Mouse (Mus musculus): Measurements from ENCODE around the gene Tpbpb.
"Not testable (repeated sequence)": the region's sequence is repeated elsewhere in the genome, so short reads cannot be mapped to it uniquely, and the experiment has no call there.

Tpbpb gene

GRCm38 (mm10) chr13:60904780-60905179 is at the start of gene Tpbpb:
Tpbpb (minus strand) TSS chr13:60904880.
- not testable (repeated sequence) for DNase-seq (ENCODE audit: low spot score)

GRCm38 (mm10) chr13:60941884-60942283 is 37.2 kb upstream of the Tpbpb start, which contains the start of gene Tpbpa:
Tpbpa (minus strand) TSS chr13:60941984.
- not testable (repeated sequence) for DNase-seq (ENCODE audit: low spot score)

GRCm38 (mm10) chr13:60936500-60936901 is 31.8 kb upstream of the Tpbpb start, which contains the start of the genes Gm49391 and Ctla2a:
Gm49391 (minus strand) TSS chr13:60936571.
Ctla2a (minus strand) TSS chr13:60936625.
- peak; percentile 1 for DNase-seq (ENCODE audit: low spot score)

- DNase-seq (ENCODE audit: low spot score): not testable (repeated sequence)
Observed at GRCm38 (mm10) chr13:60935490-60935889, 30.8 kb upstream of the Tpbpb start, which contains the start of gene Gm49393. Gm49393 (minus strand) TSS chr13:60935590.

- DNase-seq (ENCODE audit: low spot score): no peak
Observed at GRCm38 (mm10) chr13:60897328-60897727, 7.4 kb downstream of the Tpbpb start, which contains the start of gene Ctla2b. Ctla2b (minus strand) TSS chr13:60897447.

GRCm38 (mm10) chr13:60896794-60897193 is 7.9 kb downstream of the Tpbpb start, which contains the start of gene Gm49392:
Gm49392 (minus strand) TSS chr13:60896894.
- DNase-seq (ENCODE audit: low spot score): not testable (repeated sequence)

GRCm38 (mm10) chr13:60895406-60896160 is 9.1 kb downstream of the Tpbpb start:
- no peak for DNase-seq (ENCODE audit: low spot score)

GRCm38 (mm10) chr13:60892301-60892700 is 12.4 kb downstream of the Tpbpb start:
- no peak for DNase-seq (ENCODE audit: low spot score)

GRCm38 (mm10) chr13:60864281-60864680 is 40.4 kb downstream of the Tpbpb start, which contains the start of gene 4930486L24Rik:
4930486L24Rik (minus strand) TSS chr13:60864475.
- no peak for DNase-seq (ENCODE audit: low spot score)
